Mouse (Mus musculus): ENCODE results near the gene Pgm5. TPM values are rescaled to one million over a fixed set of nuclear protein-coding genes. Genes with fewer than 3 reads are reported as not detected.

Pgm5 gene
- total RNA-seq, 4 experiments from 2014 or later = 62.4 to 132 (median 86.3) TPM

- DNase-seq = no peak
These were observed 208.3 kb downstream of the Pgm5 start for GRCm38 (mm10) chr19:24653230-24653799.

GRCm38 (mm10) chr19:24652342-24653019 lies 209.2 kb downstream of the Pgm5 start:
- DNase-seq = no peak

GRCm38 (mm10) chr19:24651595-24651994 lies 210.1 kb downstream of the Pgm5 start:
- DNase-seq = no peak

GRCm38 (mm10) chr19:24650428-24650827 lies 211.2 kb downstream of the Pgm5 start:
- DNase-seq = no peak

- no peak for DNase-seq
These were observed 213.6 kb downstream of the Pgm5 start for GRCm38 (mm10) chr19:24648016-24648415.

- DNase-seq = no peak
These were observed 215.4 kb downstream of the Pgm5 start for GRCm38 (mm10) chr19:24646162-24646829.

GRCm38 (mm10) chr19:24644971-24645370 lies 216.7 kb downstream of the Pgm5 start:
- DNase-seq = no peak

- no peak for DNase-seq
These were observed 220.7 kb downstream of the Pgm5 start for GRCm38 (mm10) chr19:24640982-24641381.

GRCm38 (mm10) chr19:24637988-24638387 lies 223.7 kb downstream of the Pgm5 start:
- no peak for DNase-seq

GRCm38 (mm10) chr19:24636616-24637015 lies 225.0 kb downstream of the Pgm5 start:
- no peak for DNase-seq

- peak; percentile 60 for DNase-seq
These were observed 227.1 kb downstream of the Pgm5 start for GRCm38 (mm10) chr19:24634602-24635001.

Other genes starting within 250 kb of the Pgm5 start
- gene Tmem252, start 187.8 kb downstream of the Pgm5 start, total RNA-seq (2022) = under 1 TPM; 0.09 to 0.24 (median 0.16) TPM
- 100 to 1,000 TPM in 3 of 4 experiments, 10 to 100 TPM in 1; 86.8 to 175 (median 156) TPM for gene Gm10053, start 13.8 kb upstream of the Pgm5 start, total RNA-seq (2022)
- not detected for gene Foxd4, start 39.3 kb upstream of the Pgm5 start, total RNA-seq (2022)
- 10 to 100 TPM; 13.0 to 17.5 (median 15.8) TPM for gene Cbwd1, start 99.8 kb upstream of the Pgm5 start, total RNA-seq (2022)
- gene Dock8, start 137.7 kb upstream of the Pgm5 start, total RNA-seq (2022) = 10 to 100 TPM; 13.7 to 21.4 (median 16.3) TPM